Mouse (Mus musculus) heart, embryonic 11.5 days (tissue): Measurements from ENCODE around the gene Zzz3. TPM values are rescaled to one million over a fixed set of nuclear protein-coding genes. Genes with fewer than 3 reads are reported as not detected.
A peak's percentile ranks its signal among the peaks of the same experiment; 100 is the strongest.

Experiments used
- ATAC-seq: fragments of 200-750 bp; cut with Nextera tagmentation; replicated peaks from 2 replicates; pipeline ENCODE4 v1.8.0; 2017; ENCODE audit warnings: moderate library complexity; ENCODE audit not compliant: insufficient number of reproducible peaks, low FRiP score, low TSS enrichment
- H3K27ac ChIP-seq: fragments of 300-500 bp; sonication (generic); 2 replicates; pipeline ENCODE4 v1.5.1; 2014; ENCODE audit warnings: mild to moderate bottlenecking, low read depth, low read length
- H3K27me3 ChIP-seq: fragments of 300-500 bp; sonication (generic); 2 replicates; pipeline ENCODE4 v1.6.1; 2014; ENCODE audit warnings: mild to moderate bottlenecking, low read length, mixed read lengths; ENCODE audit not compliant: control insufficient read depth, insufficient read depth
- H3K36me3 ChIP-seq: fragments of 300-500 bp; sonication (generic); 2 replicates; pipeline ENCODE4 v1.6.1; 2014; ENCODE audit warnings: mild to moderate bottlenecking, low read length, moderate library complexity, mixed read lengths; ENCODE audit not compliant: control insufficient read depth, insufficient read depth
- H3K4me1 ChIP-seq: fragments of 300-500 bp; sonication (generic); 2 replicates; pipeline ENCODE4 v1.6.1; 2014; ENCODE audit warnings: low read length; ENCODE audit not compliant: control insufficient read depth, insufficient read depth
- H3K4me2 ChIP-seq: fragments of 300-500 bp; sonication (generic); 2 replicates; pipeline ENCODE4 v1.6.1; 2014; ENCODE audit warnings: mild to moderate bottlenecking, moderate library complexity
- H3K4me3 ChIP-seq: fragments of 300-500 bp; sonication (generic); 2 replicates; pipeline ENCODE4 v1.5.1; 2014; ENCODE audit warnings: low read depth, low read length
- H3K9ac ChIP-seq: fragments of 300-500 bp; sonication (generic); 2 replicates; pipeline ENCODE4 v1.6.1; 2014; ENCODE audit warnings: mild to moderate bottlenecking, low read depth, low read length, moderate library complexity
- H3K9me3 ChIP-seq: fragments of 300-500 bp; sonication (generic); replicated peaks from 2 replicates; pipeline ENCODE4 v1.6.1; 2016; ENCODE audit warnings: low read length; ENCODE audit not compliant: control insufficient read depth
- WGBS: fragments of 180-500 bp; shearing (Covaris S2); extraction: QIAGEN DNeasy Blood & Tissue Kit; methylation state at CpG from one replicate; pipeline ENCODE4 v1.1.7; 2014; ENCODE audit not compliant: insufficient replicate concordance; 5-methylcytosine and 5-hydroxymethylcytosine counted together
- polyA plus RNA-seq: library from polyadenylated mRNA; unstranded; fragments of >200 nt; fragmentation: Nextera tagmentation; extraction: Ambion mirVana; gene quantifications from 2 replicates; pipeline ENCODE4 v1.2.1, GENCODE M21; 2014

Gene Zzz3
- polyA plus RNA-seq, 1 experiment from 2014 or later, result 43.0 TPM

- H3K36me3 ChIP-seq, result no peaks in the 10 kb centered on the region
- peaks cover 13% of the 10 kb centered on the region for H3K4me1 ChIP-seq
- no peak overlapping the region for H3K27ac ChIP-seq
- no peaks in the 10 kb centered on the region for H3K9me3 ChIP-seq
- no peak overlapping the region for H3K4me3 ChIP-seq
- no peak for ATAC-seq
- no peaks in the 10 kb centered on the region for H3K27me3 ChIP-seq
- 75% methylated on average over 4 of the region's 4 CpGs for WGBS
- H3K9ac ChIP-seq, result no peak overlapping the region
- no peak overlapping the region for H3K4me2 ChIP-seq
Observed at GRCm38 (mm10) chr3:152352289-152352688, 43.0 kb upstream of the Zzz3 start.

GRCm38 (mm10) chr3:152353434-152354177 is 41.7 kb upstream of the Zzz3 start:
- no peaks in the 10 kb centered on the region for H3K9me3 ChIP-seq
- no peak overlapping the region for H3K27ac ChIP-seq
- H3K36me3 ChIP-seq, result no peaks in the 10 kb centered on the region
- H3K27me3 ChIP-seq, result no peaks in the 10 kb centered on the region
- H3K9ac ChIP-seq, result no peak overlapping the region
- H3K4me2 ChIP-seq, result no peak overlapping the region
- H3K4me1 ChIP-seq, result peaks cover 10% of the 10 kb centered on the region
- H3K4me3 ChIP-seq, result no peak overlapping the region
- WGBS, result 87% methylated on average over 10 of the region's 10 CpGs
- no peak; the same call in 1 of the 2 replicates for ATAC-seq

GRCm38 (mm10) chr3:152355361-152355760 is 39.9 kb upstream of the Zzz3 start:
- 48% methylated on average over 5 of the region's 5 CpGs for WGBS
- Histone ChIP-seq H3K27ac (0 out of 2 replicates have a peak overlapping the region, but pooled peaks have one; percentile 4), H3K4me2 (no peak overlapping the region), H3K9me3 (no peaks in the 10 kb centered on the region), H3K36me3 (no peaks in the 10 kb centered on the region), H3K4me3 (no peak overlapping the region), H3K9ac (no peak overlapping the region), H3K27me3 (no peaks in the 10 kb centered on the region), H3K4me1 (peaks cover 10% of the 10 kb centered on the region)
- no peak; the same call in 1 of the 2 replicates for ATAC-seq

GRCm38 (mm10) chr3:152356751-152357150 is 38.5 kb upstream of the Zzz3 start:
- peaks cover 10% of the 10 kb centered on the region for H3K4me1 ChIP-seq
- ATAC-seq, result no peak
- no peak overlapping the region for H3K4me2 ChIP-seq
- no peaks in the 10 kb centered on the region for H3K9me3 ChIP-seq
- no peak overlapping the region for H3K27ac ChIP-seq
- no peak overlapping the region for H3K4me3 ChIP-seq
- H3K9ac ChIP-seq, result no peak overlapping the region
- 78% methylated on average over 9 of the region's 9 CpGs for WGBS
- H3K27me3 ChIP-seq, result no peaks in the 10 kb centered on the region
- 0 out of 2 replicates have a peak, but pooled peaks cover 3% of the 10 kb centered on the region for H3K36me3 ChIP-seq

GRCm38 (mm10) chr3:152359151-152359550 is 36.1 kb upstream of the Zzz3 start:
- no peak overlapping the region for H3K4me3 ChIP-seq
- WGBS, result 84% methylated on average over 7 of the region's 7 CpGs
- peaks cover 19% of the 10 kb centered on the region for H3K36me3 ChIP-seq

GRCm38 (mm10) chr3:152364181-152364580 is 31.1 kb upstream of the Zzz3 start:
- H3K4me1 ChIP-seq, result no peaks in the 10 kb centered on the region
- H3K9me3 ChIP-seq, result no peaks in the 10 kb centered on the region
- no peak overlapping the region for H3K4me3 ChIP-seq
- 86% methylated on average over 2 of the region's 2 CpGs for WGBS
- H3K4me2 ChIP-seq, result no peak overlapping the region
- no peak overlapping the region for H3K27ac ChIP-seq
- H3K27me3 ChIP-seq, result no peaks in the 10 kb centered on the region
- no peak for ATAC-seq
- H3K9ac ChIP-seq, result no peak overlapping the region
- peaks cover 35% of the 10 kb centered on the region for H3K36me3 ChIP-seq

More at GRCm38 (mm10) chr3:152359151-152359550, 36.1 kb upstream of the Zzz3 start:
- no peaks in the 10 kb centered on the region for H3K9me3 ChIP-seq
- H3K4me2 ChIP-seq, result no peak overlapping the region
- no peak for ATAC-seq
- H3K27me3 ChIP-seq, result no peaks in the 10 kb centered on the region
- peaks cover 4% of the 10 kb centered on the region; the same call in 1 of the 2 replicates for H3K4me1 ChIP-seq
- no peak overlapping the region for H3K9ac ChIP-seq
- H3K27ac ChIP-seq, result no peak overlapping the region

GRCm38 (mm10) chr3:152376063-152376462 is 19.2 kb upstream of the Zzz3 start:
- Histone ChIP-seq H3K9me3 (no peaks in the 10 kb centered on the region), H3K4me2 (no peak overlapping the region), H3K27me3 (no peaks in the 10 kb centered on the region), H3K27ac (no peak overlapping the region), H3K4me3 (no peak overlapping the region), H3K9ac (no peak overlapping the region), H3K4me1 (no peaks in the 10 kb centered on the region), H3K36me3 (peaks cover 18% of the 10 kb centered on the region)
- WGBS, result 80% methylated on average over 4 of the region's 4 CpGs
- no peak for ATAC-seq

- no peak for ATAC-seq
- no peak overlapping the region for H3K4me2 ChIP-seq
- no peaks in the 10 kb centered on the region for H3K9me3 ChIP-seq
- H3K4me3 ChIP-seq, result no peak overlapping the region
- H3K36me3 ChIP-seq, result peaks cover 25% of the 10 kb centered on the region
- H3K9ac ChIP-seq, result no peak overlapping the region
- WGBS, result 61% methylated on average over 11 of the region's 11 CpGs
- H3K27me3 ChIP-seq, result no peaks in the 10 kb centered on the region
- H3K27ac ChIP-seq, result no peak overlapping the region
- no peaks in the 10 kb centered on the region for H3K4me1 ChIP-seq
Observed at GRCm38 (mm10) chr3:152384106-152384505, 11.2 kb upstream of the Zzz3 start.
